ENCODE assay signal across 39 mouse cellular contexts in the genomic region with DNA sequence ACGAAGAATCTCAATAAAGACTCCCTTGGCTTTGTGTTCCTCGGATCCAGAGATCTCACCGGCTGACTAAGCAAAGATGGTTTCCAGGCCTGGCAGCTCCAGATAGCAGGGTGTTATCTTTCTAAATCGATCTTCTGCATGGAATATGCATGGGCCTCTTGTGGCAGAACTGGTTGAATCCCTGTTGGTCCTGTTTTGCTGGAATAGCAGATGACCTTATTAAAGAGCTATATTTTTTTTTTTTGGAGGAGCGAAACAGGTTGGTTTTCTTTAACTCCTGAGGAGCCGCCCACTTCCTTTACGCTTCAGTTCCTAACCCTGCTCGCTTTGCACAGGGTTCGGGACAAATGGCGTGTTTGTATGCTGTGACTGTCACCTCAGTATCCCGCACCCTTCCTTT. TPM values are rescaled to one million over a fixed set of nuclear protein-coding genes. Genes with fewer than 3 reads are reported as not detected.
DNase-seq lines count a peak whose midpoint lies in the region; ATAC-seq and TF ChIP-seq lines count a peak whose summit lies in the region.
"Had no signal": no experiment of that assay in that cellular context is flagged by ENCODE, and none has a peak within 500 bp of the region (broad histone marks: within the 10 kb centered on the region; RNA-seq: fewer than 3 reads in every experiment).

No protein-coding gene starts in this region.

- no peaks in the 10 kb centered on the region for H3K27me3 ChIP-seq in kidney, embryonic 16.5 days (ENCODE audit: insufficient read depth, low read length)
- no peaks in the 10 kb centered on the region for H3K27me3 ChIP-seq in embryonic facial prominence, embryonic 15.5 days
- H3K27me3 ChIP-seq in stomach, embryonic 15.5 days (replicated peaks): no peaks in the 10 kb centered on the region
- H3K27me3 ChIP-seq: forebrain, embryonic 13.5 days; hindbrain, embryonic 15.5 days; liver, embryonic 15.5 days; midbrain, embryonic 15.5 days had no signal

- DNase-seq in kidney, postnatal 4 days: no peak
- no peak for DNase-seq in layer of hippocampus, adult 11-12 months (ENCODE audit: low spot score)
- no peak for DNase-seq in adrenal gland, adult 2 months
- DNase-seq: adrenal gland, postnatal 10 days; B cell, adult 2 months; cerebellum, adult 11-12 months; cerebellum, postnatal 10 days; gastrocnemius, postnatal 25 days; heart, adult 18-20 months; kidney, adult 2 months; kidney, postnatal 36 days; layer of hippocampus, postnatal 36 days; lung, embryonic 14.5 days; lung, postnatal 14 days; right cerebral cortex, postnatal 25 days; thymus, postnatal 4 days had no signal

- TF ChIP-seq CTCF in bone marrow macrophage, adult 2 months (IDR thresholded peaks at IDR 0.05; ENCODE audit: low read depth, low read length): no peak

- WGBS in kidney, embryonic 16.5 days: 55% methylated on average over 11 of the region's 11 CpGs
- WGBS in embryonic facial prominence, embryonic 15.5 days: 61% methylated on average over 11 of the region's 11 CpGs
- WGBS in stomach, embryonic 15.5 days: 73% methylated on average over 11 of the region's 11 CpGs

- H3K4me3 ChIP-seq in kidney, embryonic 16.5 days (ENCODE audit: low read length): no peak overlapping the region
- H3K4me3 ChIP-seq in bone marrow macrophage, adult 2 months (ENCODE audit: insufficient read depth, low read length): no peak overlapping the region
- no peak overlapping the region for H3K4me3 ChIP-seq in embryonic facial prominence, embryonic 15.5 days (replicated peaks)
- H3K4me3 ChIP-seq in stomach, embryonic 15.5 days (replicated peaks): no peak overlapping the region
- H3K4me3 ChIP-seq: erythroblast, embryonic 14.5 days; forebrain, embryonic 13.5 days; hindbrain, embryonic 15.5 days; liver, embryonic 15.5 days; midbrain, embryonic 10.5 days; midbrain, embryonic 15.5 days had no signal

- H3K4me1 ChIP-seq in kidney, embryonic 16.5 days (ENCODE audit: insufficient read depth, low read length): 0 out of 2 replicates have a peak, but pooled peaks cover 4% of the 10 kb centered on the region
- H3K4me1 ChIP-seq in bone marrow macrophage, adult 2 months (ENCODE audit: control insufficient read depth, insufficient read depth, low read length): peaks cover 52% of the 10 kb centered on the region
- H3K4me1 ChIP-seq in embryonic facial prominence, embryonic 15.5 days: no peaks in the 10 kb centered on the region
- peaks cover 4% of the 10 kb centered on the region; the same call in 1 of the 2 replicates for H3K4me1 ChIP-seq in stomach, embryonic 15.5 days
- H3K4me1 ChIP-seq: forebrain, embryonic 13.5 days; hindbrain, embryonic 15.5 days; midbrain, embryonic 15.5 days had no signal

- no peaks in the 10 kb centered on the region for H3K9me3 ChIP-seq in kidney, embryonic 16.5 days (ENCODE audit: low read length)
- no peaks in the 10 kb centered on the region for H3K9me3 ChIP-seq in embryonic facial prominence, embryonic 15.5 days (replicated peaks)
- H3K9me3 ChIP-seq in stomach, embryonic 15.5 days: no peaks in the 10 kb centered on the region
- H3K9me3 ChIP-seq: forebrain, embryonic 13.5 days; hindbrain, embryonic 15.5 days; liver, embryonic 15.5 days; midbrain, embryonic 10.5 days; midbrain, embryonic 15.5 days had no signal

- H3K9ac ChIP-seq in kidney, embryonic 16.5 days (replicated peaks; ENCODE audit: low read length): no peak overlapping the region
- H3K9ac ChIP-seq in embryonic facial prominence, embryonic 15.5 days: no peak overlapping the region
- no peak overlapping the region for H3K9ac ChIP-seq in stomach, embryonic 15.5 days
- H3K9ac ChIP-seq: forebrain, embryonic 13.5 days; hindbrain, embryonic 15.5 days; liver, embryonic 15.5 days; lung, embryonic 14.5 days; midbrain, embryonic 15.5 days had no signal

- no peak for TF ChIP-seq POLR2A in bone marrow macrophage, adult 2 months (IDR thresholded peaks at IDR 0.05; ENCODE audit: borderline replicate concordance, low read depth, low read length)

- no peak overlapping the region for H3K4me2 ChIP-seq in kidney, embryonic 16.5 days (replicated peaks; ENCODE audit: low read depth, low read length)
- no peak overlapping the region for H3K4me2 ChIP-seq in embryonic facial prominence, embryonic 15.5 days (replicated peaks)
- no peak overlapping the region for H3K4me2 ChIP-seq in stomach, embryonic 15.5 days
- H3K4me2 ChIP-seq: forebrain, embryonic 13.5 days; heart, embryonic 11.5 days; hindbrain, embryonic 15.5 days; liver, embryonic 15.5 days; lung, embryonic 14.5 days; midbrain, embryonic 15.5 days had no signal

- no peak for ATAC-seq in kidney, embryonic 16.5 days (ENCODE audit: low FRiP score, low TSS enrichment)
- no peak for ATAC-seq in embryonic facial prominence, embryonic 15.5 days (ENCODE audit: insufficient number of reproducible peaks, low FRiP score, low TSS enrichment, low read depth)
- ATAC-seq in stomach, embryonic 15.5 days (ENCODE audit: insufficient read depth, low FRiP score, low read depth): no peak
- no peak for ATAC-seq in erythroid progenitor cell, adult 5-6 weeks (replicated peaks; ENCODE audit: low FRiP score, poor library complexity, severe bottlenecking)
- ATAC-seq: forebrain, embryonic 13.5 days; inflammation-experienced regulatory T-cells, adult 6 months; midbrain, embryonic 15.5 days had no signal

- H3K36me3 ChIP-seq in kidney, embryonic 16.5 days (ENCODE audit: insufficient read depth, low read length): no peaks in the 10 kb centered on the region
- H3K36me3 ChIP-seq in embryonic facial prominence, embryonic 15.5 days: no peaks in the 10 kb centered on the region
- H3K36me3 ChIP-seq in stomach, embryonic 15.5 days: no peaks in the 10 kb centered on the region
- H3K36me3 ChIP-seq: hindbrain, embryonic 15.5 days; liver, embryonic 15.5 days; midbrain, embryonic 10.5 days; midbrain, embryonic 15.5 days had no signal

- H3K27ac ChIP-seq in kidney, embryonic 16.5 days (ENCODE audit: low read length): peak overlapping the region; percentile 32; the same call in 1 of the 2 replicates
- peak overlapping the region; percentile 89; the same call in 1 of the 2 replicates for H3K27ac ChIP-seq in bone marrow macrophage, adult 2 months (ENCODE audit: insufficient read depth, low read depth, low read length)
- H3K27ac ChIP-seq in embryonic facial prominence, embryonic 15.5 days (replicated peaks): 0 out of 2 replicates have a peak overlapping the region, but pooled peaks have one; percentile 36
- H3K27ac ChIP-seq in stomach, embryonic 15.5 days: peak overlapping the region; percentile 40; the same call in 1 of the 2 replicates
- H3K27ac ChIP-seq: forebrain, embryonic 13.5 days; hindbrain, embryonic 15.5 days; liver, embryonic 15.5 days; midbrain, embryonic 10.5 days; midbrain, embryonic 15.5 days had no signal

RNA-seq across cellular contexts. Expression of a gene that starts 10.6 kb away (rescaled TPM):
- 107 and 124 TPM in 2 replicates for polyA plus RNA-seq in kidney, embryonic 16.5 days (2015; fragmentation: Nextera tagmentation; extraction: Ambion mirVana)
- polyA plus RNA-seq in bone marrow macrophage, adult 2 months (2012; ENCODE audit: insufficient read depth, insufficient read length, missing spikeins): 51.8 and 58.3 TPM in 2 replicates
- polyA plus RNA-seq in embryonic facial prominence, embryonic 15.5 days (2015; fragmentation: Nextera tagmentation; extraction: Ambion mirVana): 128 TPM in 2 replicates
- 127 and 129 TPM in 2 replicates for polyA plus RNA-seq in stomach, embryonic 15.5 days (2015; fragmentation: Nextera tagmentation; extraction: Ambion mirVana)
- 10 to 100 TPM; 80.5 to 93.0 TPM for total RNA-seq in adrenal gland, adult 2 months (2021)
- 7.8 and 10.7 TPM in 2 replicates for polyA plus RNA-seq in adrenal gland, adult 2 months (2012; rRNA removed)
- 10.1 and 18.0 TPM in 2 replicates for total RNA-seq in erythroid progenitor cell, adult 5-6 weeks (2015; ENCODE audit: low replicate concordance)
- total RNA-seq in erythroid progenitor cell, adult 5-6 weeks (2017; ENCODE audit: low replicate concordance): 6.7 and 15.7 TPM in 2 replicates

RNA-seq across cellular contexts. Expression of a gene that starts 16.6 kb away (rescaled TPM):
- 3.0 and 3.2 TPM in 2 replicates for polyA plus RNA-seq in kidney, embryonic 16.5 days (2015; fragmentation: Nextera tagmentation; extraction: Ambion mirVana)
- not detected in 2 replicates for polyA plus RNA-seq in bone marrow macrophage, adult 2 months (2012; ENCODE audit: insufficient read depth, insufficient read length, missing spikeins)
- 0.76 and 0.97 TPM in 2 replicates for polyA plus RNA-seq in embryonic facial prominence, embryonic 15.5 days (2015; fragmentation: Nextera tagmentation; extraction: Ambion mirVana)
- polyA plus RNA-seq in stomach, embryonic 15.5 days (2015; fragmentation: Nextera tagmentation; extraction: Ambion mirVana): 3.8 and 4.6 TPM in 2 replicates
- total RNA-seq in adrenal gland, adult 2 months (2021): 10 to 100 TPM in 1 of 2 experiments, 1 to 10 TPM in 1; 6.1 to 26.6 TPM
- 13.9 and 25.3 TPM in 2 replicates for polyA plus RNA-seq in adrenal gland, adult 2 months (2012; rRNA removed)
- not detected in 2 replicates for total RNA-seq in erythroid progenitor cell, adult 5-6 weeks (2015; ENCODE audit: low replicate concordance)
- total RNA-seq in erythroid progenitor cell, adult 5-6 weeks (2017; ENCODE audit: low replicate concordance): not detected in 2 replicates
- total RNA-seq: common myeloid progenitor, adult 5-6 weeks; hematopoietic stem cell, adult 5-6 weeks; megakaryocyte progenitor cell, adult 5-6 weeks; neutrophil, adult 5-6 weeks had no signal
- polyA plus RNA-seq: erythroblast, embryonic 14.5 days; heart, embryonic 11.5 days; inflammation-experienced regulatory T-cells, adult 6 months; liver, adult 2 months; midbrain, embryonic 10.5 days; neural tube, embryonic 11.5 days had no signal

RNA-seq across cellular contexts. Expression of a gene that starts 30.8 kb away (rescaled TPM):
- polyA plus RNA-seq in kidney, embryonic 16.5 days (2015; fragmentation: Nextera tagmentation; extraction: Ambion mirVana): 3.3 and 4.0 TPM in 2 replicates
- not detected in 2 replicates for polyA plus RNA-seq in bone marrow macrophage, adult 2 months (2012; ENCODE audit: insufficient read depth, insufficient read length, missing spikeins)
- 1.9 and 2.9 TPM in 2 replicates for polyA plus RNA-seq in embryonic facial prominence, embryonic 15.5 days (2015; fragmentation: Nextera tagmentation; extraction: Ambion mirVana)
- polyA plus RNA-seq in stomach, embryonic 15.5 days (2015; fragmentation: Nextera tagmentation; extraction: Ambion mirVana): 2.4 and 3.4 TPM in 2 replicates
- 1 to 10 TPM; 1.9 to 2.0 TPM for total RNA-seq in adrenal gland, adult 2 months (2021)
- not detected in 2 replicates for polyA plus RNA-seq in adrenal gland, adult 2 months (2012; rRNA removed)
- total RNA-seq in erythroid progenitor cell, adult 5-6 weeks (2015; ENCODE audit: low replicate concordance): not detected in 2 replicates
- not detected in 2 replicates for total RNA-seq in erythroid progenitor cell, adult 5-6 weeks (2017; ENCODE audit: low replicate concordance)
- total RNA-seq: adrenal gland, postnatal 10 days; gastrocnemius, adult 18-20 months; gastrocnemius, postnatal 25 days; megakaryocyte progenitor cell, adult 5-6 weeks had no signal
- polyA plus RNA-seq: erythroblast, embryonic 14.5 days; neural tube, embryonic 11.5 days had no signal

RNA-seq across cellular contexts. Expression of a gene that starts 31.1 kb away (rescaled TPM):
- polyA plus RNA-seq in kidney, embryonic 16.5 days (2015; fragmentation: Nextera tagmentation; extraction: Ambion mirVana): not detected in 2 replicates
- 2.2 and 2.5 TPM in 2 replicates for polyA plus RNA-seq in bone marrow macrophage, adult 2 months (2012; ENCODE audit: insufficient read depth, insufficient read length, missing spikeins)
- 5.0 and 7.5 TPM in 2 replicates for polyA plus RNA-seq in embryonic facial prominence, embryonic 15.5 days (2015; fragmentation: Nextera tagmentation; extraction: Ambion mirVana)
- 1.9 and 4.4 TPM in 2 replicates for polyA plus RNA-seq in stomach, embryonic 15.5 days (2015; fragmentation: Nextera tagmentation; extraction: Ambion mirVana)
- total RNA-seq in adrenal gland, adult 2 months (2021): 1 to 10 TPM; 2.1 to 7.9 TPM
- polyA plus RNA-seq in adrenal gland, adult 2 months (2012; rRNA removed): 2.8 and 8.9 TPM in 2 replicates
- total RNA-seq in erythroid progenitor cell, adult 5-6 weeks (2015; ENCODE audit: low replicate concordance): 6.5 TPM in 1 of 2 replicates, not detected in the other
- total RNA-seq in erythroid progenitor cell, adult 5-6 weeks (2017; ENCODE audit: low replicate concordance): 1.3 and 5.7 TPM in 2 replicates
- total RNA-seq: gastrocnemius, adult 18-20 months; left cerebral cortex, postnatal 10 days had no signal
- polyA plus RNA-seq: erythroblast, embryonic 14.5 days; forebrain, embryonic 13.5 days; heart, embryonic 11.5 days; heart, embryonic 16.5 days; hindbrain, embryonic 15.5 days; limb, embryonic 11.5 days; lung, embryonic 14.5 days; midbrain, embryonic 10.5 days; midbrain, embryonic 15.5 days had no signal

RNA-seq across cellular contexts. Expression of a gene that starts 34.1 kb away (rescaled TPM):
- polyA plus RNA-seq in kidney, embryonic 16.5 days (2015; fragmentation: Nextera tagmentation; extraction: Ambion mirVana): 6.3 and 6.8 TPM in 2 replicates
- polyA plus RNA-seq in bone marrow macrophage, adult 2 months (2012; ENCODE audit: insufficient read depth, insufficient read length, missing spikeins): 1.2 and 3.3 TPM in 2 replicates
- polyA plus RNA-seq in embryonic facial prominence, embryonic 15.5 days (2015; fragmentation: Nextera tagmentation; extraction: Ambion mirVana): 5.4 and 7.5 TPM in 2 replicates
- polyA plus RNA-seq in stomach, embryonic 15.5 days (2015; fragmentation: Nextera tagmentation; extraction: Ambion mirVana): 5.6 and 7.0 TPM in 2 replicates
- total RNA-seq in adrenal gland, adult 2 months (2021): 1 to 10 TPM; 2.4 to 5.7 TPM
- 2.4 and 3.2 TPM in 2 replicates for polyA plus RNA-seq in adrenal gland, adult 2 months (2012; rRNA removed)
- 2.2 and 15.9 TPM in 2 replicates for total RNA-seq in erythroid progenitor cell, adult 5-6 weeks (2015; ENCODE audit: low replicate concordance)
- total RNA-seq in erythroid progenitor cell, adult 5-6 weeks (2017; ENCODE audit: low replicate concordance): 0.39 TPM in 1 of 2 replicates, not detected in the other

Comparison
In these comparisons a context has a peak if more than half of its experiments do, and no peak if none do; other contexts are left out.
1. H3K27ac ChIP-seq: peak in every context shown above with its lines; median percentile 89 in bone marrow macrophage, adult 2 months; 40 in stomach, embryonic 15.5 days; 36 in embryonic facial prominence, embryonic 15.5 days; 32 in kidney, embryonic 16.5 days.